Mouse (Mus musculus) urinary bladder, postnatal 14 days (tissue): ENCODE data around the gene Ccdc136.

ENCODE experiments used
- DNase-seq: peaks from one replicate; pipeline ENCODE4 v3.0.0; 2021; ENCODE audit warnings: low spot score

Ccdc136 gene

GRCm38 (mm10) chr6:29439251-29439650 is 43.1 kb downstream of the Ccdc136 start:
- peak; percentile 18 for DNase-seq

GRCm38 (mm10) chr6:29439789-29440188 is 43.7 kb downstream of the Ccdc136 start:
- DNase-seq = no peak

GRCm38 (mm10) chr6:29444773-29445172 is 48.7 kb downstream of the Ccdc136 start:
- DNase-seq = peak; percentile 31

GRCm38 (mm10) chr6:29445354-29445753 is 49.2 kb downstream of the Ccdc136 start:
- no peak for DNase-seq

GRCm38 (mm10) chr6:29449858-29450257 is 53.7 kb downstream of the Ccdc136 start:
- no peak for DNase-seq

GRCm38 (mm10) chr6:29450667-29451066 is 54.6 kb downstream of the Ccdc136 start:
- no peak for DNase-seq

GRCm38 (mm10) chr6:29461502-29461901 is 65.4 kb downstream of the Ccdc136 start:
- DNase-seq = no peak

GRCm38 (mm10) chr6:29463388-29463787 is 67.3 kb downstream of the Ccdc136 start:
- DNase-seq = no peak

GRCm38 (mm10) chr6:29467583-29468354 is 71.7 kb downstream of the Ccdc136 start, which contains the start of gene Atp6v1f:
TSS of gene Atp6v1f (plus strand) at chr6:29467718.
- DNase-seq = peak; percentile 94

GRCm38 (mm10) chr6:29468851-29469250 is 72.7 kb downstream of the Ccdc136 start:
- no peak for DNase-seq

GRCm38 (mm10) chr6:29471137-29471536 is 75.0 kb downstream of the Ccdc136 start, which contains the start of gene Atp6v1fnb:
TSS of gene Atp6v1fnb (plus strand) at chr6:29471437.
- DNase-seq = no peak

- DNase-seq = peak; percentile 74
Measured at GRCm38 (mm10) chr6:29473941-29474691, 78.0 kb downstream of the Ccdc136 start.

GRCm38 (mm10) chr6:29474736-29475135 is 78.6 kb downstream of the Ccdc136 start:
- no peak for DNase-seq
